Mouse (Mus musculus): ENCODE data around the gene Olfr170.
"Not testable (repeated sequence)": the region's sequence is repeated elsewhere in the genome, so short reads cannot be mapped to it uniquely, and the experiment has no call there.

Olfr170 gene

GRCm38 (mm10) chr16:19611782-19612181 lies at the start of gene Olfr170:
Gene Olfr170 (minus strand): TSS chr16:19611882.
- not testable (repeated sequence) for DNase-seq (ENCODE audit: extremely low read depth, insufficient read length, low spot score)

DNA sequence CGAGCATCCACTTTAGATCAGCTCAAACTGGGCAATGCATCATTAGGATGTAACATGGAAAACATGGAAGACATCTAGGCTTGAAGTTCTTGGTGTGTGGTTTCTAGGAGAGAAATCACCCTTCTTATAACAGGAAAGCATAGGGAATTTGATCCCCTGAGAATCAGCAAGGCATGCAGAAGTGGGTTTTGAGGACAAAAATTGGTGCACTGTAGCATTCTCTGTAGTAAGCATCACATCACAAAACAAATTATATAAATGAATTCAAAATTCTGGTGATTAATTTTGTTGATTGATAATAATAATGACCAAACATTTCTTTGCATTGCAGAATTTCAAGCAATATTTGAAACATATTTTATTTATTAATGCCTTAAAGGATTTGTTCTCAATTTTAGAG lies 18.1 kb upstream of the Olfr170 start, which contains the start of gene Olfr171:
Gene Olfr171, minus strand, starts transcription at position 101 of the 400 bp plus-strand sequence.
- DNase-seq (ENCODE audit: extremely low read depth, insufficient read length, low spot score) = no peak

GRCm38 (mm10) chr16:19603166-19603565 lies 8.5 kb downstream of the Olfr170 start:
- DNase-seq (ENCODE audit: extremely low read depth, insufficient read length, low spot score) = no peak

GRCm38 (mm10) chr16:19571709-19572108 lies 40.0 kb downstream of the Olfr170 start, which contains the start of gene Olfr169:
Gene Olfr169 (minus strand): TSS chr16:19571809.
- not testable (repeated sequence) for DNase-seq (ENCODE audit: extremely low read depth, insufficient read length, low spot score)
